Mouse (Mus musculus): ENCODE results near the gene Tigd3.

DNA sequence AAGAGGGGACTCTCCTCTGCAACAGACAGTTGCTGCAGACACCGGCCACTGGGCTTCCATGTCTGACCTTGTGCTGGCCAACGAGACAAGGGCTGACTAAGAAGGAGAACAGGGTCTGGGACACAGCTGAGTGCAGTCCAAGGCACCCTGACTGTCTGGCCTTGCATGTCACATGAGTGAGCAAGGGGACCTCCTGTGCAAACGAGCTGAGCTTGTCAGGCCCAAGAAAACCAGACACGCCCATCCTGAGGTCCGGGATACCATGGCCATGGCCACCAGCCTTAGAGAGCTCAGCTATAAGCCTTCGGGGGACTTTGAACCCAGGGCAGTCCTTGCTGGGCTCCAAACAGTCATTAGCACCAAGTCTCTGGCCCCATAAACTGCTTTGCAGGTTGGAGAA is 25.9 kb downstream of the Tigd3 start:
- no peak for TF ChIP-seq MYOG (IDR thresholded peaks at IDR 0.05; ENCODE audit: control insufficient read depth, extremely low read depth, insufficient read length)
- no peak for TF ChIP-seq CTCF (IDR thresholded peaks at IDR 0.05; ENCODE audit: control insufficient read depth, insufficient read depth, insufficient read length)
- TF ChIP-seq USF1 (IDR thresholded peaks at IDR 0.05; ENCODE audit: low read depth), result no peak
- no peak for TF ChIP-seq CEBPB (IDR thresholded peaks at IDR 0.05; ENCODE audit: low read depth)
- no peak for TF ChIP-seq MAX (IDR thresholded peaks at IDR 0.05)
- TF ChIP-seq MYOD1 (IDR thresholded peaks at IDR 0.05; ENCODE audit: control insufficient read depth, insufficient read length, low read depth), result no peak

Data from C2C12 (cell line).